Mouse (Mus musculus) intestine, postnatal 0 days (tissue): ENCODE results near the gene Ercc4. TPM values are rescaled to one million over a fixed set of nuclear protein-coding genes. Genes with fewer than 3 reads are reported as not detected.
"Not testable (repeated sequence)": the region's sequence is repeated elsewhere in the genome, so short reads cannot be mapped to it uniquely, and the experiment has no call there.

Experiments used
- ATAC-seq: fragments of 200-750 bp; cut with Nextera tagmentation; 2 replicates; pipeline ENCODE4 v1.8.0; 2017; ENCODE audit warnings: mild to moderate bottlenecking, moderate TSS enrichment, moderate library complexity
- H3K27ac ChIP-seq: fragments of 300-500 bp; sonication (generic); 2 replicates; pipeline ENCODE4 v1.5.1; 2014; ENCODE audit warnings: mild to moderate bottlenecking, low read depth, low read length, moderate library complexity
- H3K27me3 ChIP-seq: fragments of 300-500 bp; sonication (generic); replicated peaks from 2 replicates; pipeline ENCODE4 v1.6.1; 2014; ENCODE audit warnings: low read length, mixed read lengths; ENCODE audit not compliant: control insufficient read depth, insufficient read depth
- H3K36me3 ChIP-seq: fragments of 300-500 bp; sonication (generic); 2 replicates; pipeline ENCODE4 v1.6.1; 2014; ENCODE audit warnings: mild to moderate bottlenecking, moderate library complexity; ENCODE audit not compliant: control insufficient read depth, insufficient read depth
- H3K4me1 ChIP-seq: fragments of 300-500 bp; sonication (generic); replicated peaks from 2 replicates; pipeline ENCODE4 v1.6.1; 2014; ENCODE audit warnings: antibody characterized with exemption, low read length, mixed read lengths; ENCODE audit not compliant: control insufficient read depth, insufficient read depth
- H3K4me2 ChIP-seq: fragments of 300-500 bp; sonication (generic); replicated peaks from 2 replicates; pipeline ENCODE4 v1.6.1; 2014; ENCODE audit warnings: low read depth, mild to moderate bottlenecking, moderate library complexity
- H3K4me3 ChIP-seq: fragments of 300-500 bp; sonication (generic); 2 replicates; pipeline ENCODE4 v1.5.1; 2014; ENCODE audit warnings: low read depth, low read length
- H3K9ac ChIP-seq: fragments of 300-500 bp; sonication (generic); 2 replicates; pipeline ENCODE4 v1.6.1; 2014; ENCODE audit warnings: mild to moderate bottlenecking, low read depth, low read length
- H3K9me3 ChIP-seq: fragments of 300-500 bp; sonication (generic); 2 replicates; pipeline ENCODE4 v1.6.1; 2016; ENCODE audit warnings: mixed run types; ENCODE audit not compliant: control insufficient read depth
- CTCF ChIP-seq: sonication (generic); IDR thresholded peaks from 2 replicates; pipeline ENCODE4 v1.5.1; 2016; ENCODE audit warnings: low read depth, mild to moderate bottlenecking, control low read depth, antibody characterized with exemption, moderate library complexity
- WGBS: fragments of 180-500 bp; shearing (Covaris S2); extraction: QIAGEN DNeasy Blood & Tissue Kit; methylation state at CpG from one replicate; pipeline ENCODE4 v1.1.7; 2014; 5-methylcytosine and 5-hydroxymethylcytosine counted together
- polyA plus RNA-seq: library from polyadenylated mRNA; unstranded; fragments of >200 nt; fragmentation: Nextera tagmentation; extraction: Ambion mirVana; gene quantifications from 2 replicates; pipeline ENCODE4 v1.2.1, GENCODE M21; 2015

The Ercc4 gene
- polyA plus RNA-seq, 1 experiment from 2014 or later, result 4.5 TPM

DNA sequence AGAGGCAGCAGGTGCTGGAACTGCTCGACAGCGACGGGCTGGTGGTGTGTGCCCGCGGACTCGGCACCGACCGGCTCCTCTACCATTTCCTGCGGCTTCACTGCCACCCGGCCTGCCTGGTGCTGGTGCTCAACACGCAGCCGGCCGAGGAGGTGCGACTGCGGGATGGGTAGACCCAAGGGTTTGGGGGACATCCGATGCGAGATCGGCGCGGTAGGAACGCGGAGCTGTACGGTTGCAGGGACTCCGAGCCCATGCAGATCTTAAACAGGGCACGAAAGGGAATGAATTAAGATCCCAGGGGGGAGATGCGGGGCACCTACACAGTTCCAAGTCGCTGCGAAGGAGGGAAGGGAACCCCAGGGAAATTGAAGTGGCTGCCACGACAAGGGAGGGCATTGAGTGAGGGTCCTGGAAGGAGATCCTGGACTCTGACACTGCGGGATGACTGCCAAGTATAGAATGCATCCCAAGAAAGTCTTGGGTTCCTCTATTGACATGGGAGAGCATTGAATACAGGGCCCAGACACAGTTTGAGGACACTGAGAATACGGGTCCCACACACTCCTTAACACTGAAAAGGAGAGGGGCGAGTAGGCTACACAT, 609 bp downstream of the Ercc4 start:
- under 1% methylated on average over 32 of the region's 32 CpGs for WGBS
- peaks cover 12% of the 10 kb centered on the region for H3K36me3 ChIP-seq
- no peaks in the 10 kb centered on the region for H3K27me3 ChIP-seq
- 0 out of 2 replicates have a peak, but pooled peaks have one; percentile 39 for TF ChIP-seq CTCF
- peak overlapping the region; percentile 90 for H3K27ac ChIP-seq
- H3K4me1 ChIP-seq, result peaks cover 6% of the 10 kb centered on the region; the same call in 1 of the 2 replicates
- peak; percentile 70 for ATAC-seq
- H3K4me2 ChIP-seq, result peak overlapping the region; percentile 89
- H3K9me3 ChIP-seq, result no peaks in the 10 kb centered on the region
- H3K9ac ChIP-seq, result peak overlapping the region; percentile 95
- H3K4me3 ChIP-seq, result peak overlapping the region; percentile 82

DNA sequence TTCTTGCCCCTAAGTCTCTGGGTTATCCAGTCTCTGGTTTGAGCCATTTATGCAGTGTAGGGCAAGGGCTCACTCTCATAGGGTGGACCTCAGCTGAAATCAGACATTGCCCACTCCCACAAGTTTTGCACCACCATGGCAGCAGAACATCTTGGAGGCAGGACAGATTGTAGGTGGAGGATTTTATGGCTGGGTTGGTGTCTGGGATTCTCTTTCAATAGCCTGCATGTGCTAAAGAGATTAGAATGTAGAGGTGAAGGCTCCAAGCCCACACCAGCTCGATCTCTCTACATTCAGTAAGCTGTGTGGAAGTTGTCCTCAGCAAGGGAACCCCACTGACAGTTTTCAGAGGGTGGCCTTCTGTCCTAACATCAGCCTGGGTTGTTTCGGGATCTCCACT, 5.3 kb downstream of the Ercc4 start:
- Histone ChIP-seq H3K27ac (no peak overlapping the region), H3K4me2 (no peak overlapping the region), H3K36me3 (peaks cover 22% of the 10 kb centered on the region), H3K9me3 (no peaks in the 10 kb centered on the region), H3K27me3 (no peaks in the 10 kb centered on the region), H3K4me3 (no peak overlapping the region), H3K9ac (no peak overlapping the region), H3K4me1 (peaks cover 6% of the 10 kb centered on the region; the same call in 1 of the 2 replicates)
- ATAC-seq, result no peak
- no peak for TF ChIP-seq CTCF
- 90% methylated on average over 2 of the region's 2 CpGs for WGBS

DNA sequence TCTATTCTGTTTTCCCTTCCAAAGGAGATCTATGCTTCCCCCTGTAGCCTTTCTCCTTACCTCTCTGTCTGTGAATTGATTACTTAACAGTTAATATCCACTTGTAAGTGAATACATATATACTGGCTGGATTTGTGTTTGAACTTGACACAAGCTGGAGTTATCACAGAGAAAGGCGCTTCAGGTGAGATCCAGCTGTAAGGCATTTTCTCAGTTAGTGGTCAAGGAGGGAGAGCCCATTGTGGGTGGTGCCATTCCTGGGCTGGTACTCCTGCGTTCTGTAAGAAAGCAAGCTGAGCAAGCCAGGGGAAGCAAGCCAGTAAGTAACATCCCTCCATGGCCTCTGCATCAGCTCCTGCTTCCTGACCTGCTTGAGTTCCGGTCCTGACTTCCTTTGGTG, 6.0 kb downstream of the Ercc4 start:
- H3K9me3 ChIP-seq, H3K27me3 ChIP-seq, H3K4me1 ChIP-seq, ATAC-seq, H3K4me2 ChIP-seq, H3K9ac ChIP-seq, H3K4me3 ChIP-seq, H3K27ac ChIP-seq: not testable (repeated sequence)
- H3K36me3 ChIP-seq, result peaks cover 26% of the 10 kb centered on the region
- 90% methylated on average over 2 of the region's 3 CpGs for whole genome bisulfite sequencing

DNA sequence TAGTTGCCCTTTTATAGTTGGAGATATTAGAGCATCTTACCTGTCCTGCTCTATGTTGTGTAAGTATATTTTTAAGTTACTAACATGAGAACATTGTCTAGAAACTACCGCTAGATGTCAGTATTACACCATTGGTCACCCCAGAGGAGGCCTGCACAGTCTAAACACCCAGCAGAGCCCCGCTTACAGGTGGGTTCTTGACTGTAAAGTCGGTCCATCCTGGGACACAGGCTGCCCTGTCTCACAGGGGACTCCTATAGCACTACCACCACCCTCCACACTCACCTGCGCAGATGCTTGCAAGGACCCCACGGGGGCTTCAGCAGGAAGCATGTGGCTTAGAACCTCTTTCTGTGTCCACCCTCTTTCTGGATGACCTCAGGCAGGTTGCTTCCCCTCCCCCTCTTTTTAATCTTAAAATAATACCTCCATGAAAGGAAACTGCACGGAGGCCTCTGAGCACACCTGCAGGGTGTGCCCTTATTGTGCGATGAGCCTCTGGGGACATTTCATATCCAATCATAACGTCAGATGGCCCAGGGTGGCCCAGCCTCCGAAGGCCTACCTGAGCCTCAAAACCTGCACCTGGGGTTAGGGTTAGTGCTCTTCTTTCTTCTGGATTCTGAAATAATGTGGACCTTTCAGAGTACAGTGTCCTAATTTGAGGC, 7.9 kb downstream of the Ercc4 start:
- Histone ChIP-seq H3K4me2 (no peak overlapping the region), H3K4me1 (no peaks in the 10 kb centered on the region), H3K36me3 (peaks cover 44% of the 10 kb centered on the region), H3K27ac (no peak overlapping the region), H3K27me3 (no peaks in the 10 kb centered on the region), H3K9ac (no peak overlapping the region), H3K4me3 (no peak overlapping the region), H3K9me3 (no peaks in the 10 kb centered on the region)
- WGBS, result 59% methylated on average over 9 of the region's 9 CpGs
- peak; percentile 90 for TF ChIP-seq CTCF
- ATAC-seq, result peak; percentile 66; the same call in 1 of the 2 replicates

DNA sequence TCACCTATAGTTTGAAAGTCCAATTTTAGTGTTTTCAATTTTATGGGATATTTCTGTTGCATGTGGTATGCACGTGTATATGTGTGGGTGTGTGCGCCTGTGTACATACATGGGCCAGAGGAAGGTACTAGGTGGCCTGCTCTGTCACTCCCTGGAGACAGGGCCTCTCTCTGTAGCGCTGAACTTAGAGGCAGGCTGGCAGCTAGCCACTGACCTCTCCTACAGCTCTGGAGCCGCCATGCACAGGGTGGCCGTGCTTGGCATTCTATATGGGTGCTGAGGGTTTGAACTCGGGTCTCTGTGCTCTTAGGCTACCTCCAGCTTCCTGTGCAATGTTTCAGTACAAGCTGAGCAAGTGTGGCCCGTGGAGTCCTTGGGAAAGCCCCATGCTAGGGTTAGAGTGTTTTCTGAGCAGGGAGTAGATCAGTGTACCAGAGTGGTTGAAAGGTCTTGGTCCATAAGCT, 8.5 kb downstream of the Ercc4 start:
- ATAC-seq, result no peak
- Histone ChIP-seq H3K9ac (no peak overlapping the region), H3K27ac (no peak overlapping the region), H3K36me3 (peaks cover 48% of the 10 kb centered on the region), H3K4me2 (no peak overlapping the region), H3K4me1 (no peaks in the 10 kb centered on the region), H3K9me3 (no peaks in the 10 kb centered on the region), H3K4me3 (no peak overlapping the region), H3K27me3 (no peaks in the 10 kb centered on the region)
- 89% methylated on average over 7 of the region's 7 CpGs for WGBS
- no peak for TF ChIP-seq CTCF

DNA sequence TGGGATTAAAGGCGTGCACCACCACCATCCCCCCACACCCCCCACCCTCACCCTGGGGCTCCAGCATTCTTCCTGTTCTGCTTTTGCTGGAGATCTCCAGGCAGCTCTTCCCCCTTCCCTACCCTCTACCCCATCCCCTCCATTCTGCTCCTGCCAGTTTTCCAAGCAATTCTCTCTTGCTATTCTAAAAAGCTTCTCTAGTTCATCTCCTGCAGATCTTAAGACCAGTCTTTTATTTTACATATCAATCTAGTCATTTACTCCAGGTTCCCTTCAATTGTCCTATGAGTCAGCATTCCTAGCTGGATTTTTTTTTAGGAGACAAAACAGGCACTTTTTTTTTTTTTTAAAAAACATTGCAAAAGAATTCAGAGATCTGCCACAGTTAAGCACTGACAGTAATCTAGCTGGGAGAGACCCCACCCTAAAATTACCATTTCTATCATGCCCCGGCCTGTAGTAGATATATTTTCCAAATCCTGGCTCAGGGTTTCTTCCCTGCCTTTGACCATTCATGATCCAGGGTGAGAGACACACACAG, 9.3 kb downstream of the Ercc4 start:
- H3K27me3 ChIP-seq, result no peaks in the 10 kb centered on the region
- WGBS, result 87% methylated on average over 2 of the region's 2 CpGs

More for the DNA sequence above, 9.3 kb downstream of the Ercc4 start:
- no peak for TF ChIP-seq CTCF
- H3K4me1 ChIP-seq, result no peaks in the 10 kb centered on the region
- no peak overlapping the region for H3K4me2 ChIP-seq
- no peaks in the 10 kb centered on the region for H3K9me3 ChIP-seq
- no peak for ATAC-seq
- no peak overlapping the region for H3K4me3 ChIP-seq
- H3K27ac ChIP-seq, result no peak overlapping the region
- no peak overlapping the region for H3K9ac ChIP-seq
- H3K36me3 ChIP-seq, result peaks cover 47% of the 10 kb centered on the region
